Mouse (Mus musculus) liver, adult 10 weeks (tissue): Measurements from ENCODE around the gene Dhx35. TPM values are rescaled to one million over a fixed set of nuclear protein-coding genes. Genes with fewer than 3 reads are reported as not detected.

ENCODE experiments used
- polyA plus RNA-seq: library from polyadenylated mRNA; stranded (reverse); fragments of 350-450 nt; fragmentation: Illumina TruSeq; extraction: RNeasy Lipid Tissue Mini Kit (QIAGEN cat#74804); gene quantifications from one replicate; pipeline ENCODE4 v1.2.3, GENCODE M21; 2014; ENCODE audit warnings: low read depth, low replicate concordance

Dhx35 gene
- 3.1 TPM for polyA plus RNA-seq

GRCm38 (mm10) chr2:158794494-158795004, at the start of gene Dhx35:
TSS of gene Dhx35 (plus strand) at chr2:158794807.

GRCm38 (mm10) chr2:158767742-158768339, 26.8 kb upstream of the Dhx35 start, which contains the start of gene Fam83d:
TSS of gene Fam83d (plus strand) at chr2:158768093.

Other genes with a start within 250 kb of the Dhx35 start
- not detected for gene Slc32a1, start 184.0 kb upstream of the Dhx35 start, polyA plus RNA-seq
- 0.32 TPM for gene Actr5, start 169.9 kb upstream of the Dhx35 start, polyA plus RNA-seq
- 0.72 TPM for gene Ppp1r16b, start 129.4 kb upstream of the Dhx35 start, polyA plus RNA-seq
- gene Fam83d, start 26.7 kb upstream of the Dhx35 start, polyA plus RNA-seq = not detected